Mouse (Mus musculus) left cerebral cortex, adult 18-20 months (tissue): ENCODE measurements around the gene Trmt112. TPM values are rescaled to one million over a fixed set of nuclear protein-coding genes. Genes with fewer than 3 reads are reported as not detected.

Experiments
- DNase-seq, 2 experiments: peaks; one replicate each; pipeline ENCODE4 v3.0.0; 2021 to 2022; ENCODE audit warnings: low spot score in 2 of 2, mixed read lengths in 1 of 2
- total RNA-seq, 2 experiments: library from RNA; stranded (reverse); gene quantifications; 2 replicates each; pipeline ENCODE4 v1.2.3; 2021

Gene Trmt112
- total RNA-seq, 2 experiments from 2014 or later, result 46.2 to 46.4 TPM

DNA sequence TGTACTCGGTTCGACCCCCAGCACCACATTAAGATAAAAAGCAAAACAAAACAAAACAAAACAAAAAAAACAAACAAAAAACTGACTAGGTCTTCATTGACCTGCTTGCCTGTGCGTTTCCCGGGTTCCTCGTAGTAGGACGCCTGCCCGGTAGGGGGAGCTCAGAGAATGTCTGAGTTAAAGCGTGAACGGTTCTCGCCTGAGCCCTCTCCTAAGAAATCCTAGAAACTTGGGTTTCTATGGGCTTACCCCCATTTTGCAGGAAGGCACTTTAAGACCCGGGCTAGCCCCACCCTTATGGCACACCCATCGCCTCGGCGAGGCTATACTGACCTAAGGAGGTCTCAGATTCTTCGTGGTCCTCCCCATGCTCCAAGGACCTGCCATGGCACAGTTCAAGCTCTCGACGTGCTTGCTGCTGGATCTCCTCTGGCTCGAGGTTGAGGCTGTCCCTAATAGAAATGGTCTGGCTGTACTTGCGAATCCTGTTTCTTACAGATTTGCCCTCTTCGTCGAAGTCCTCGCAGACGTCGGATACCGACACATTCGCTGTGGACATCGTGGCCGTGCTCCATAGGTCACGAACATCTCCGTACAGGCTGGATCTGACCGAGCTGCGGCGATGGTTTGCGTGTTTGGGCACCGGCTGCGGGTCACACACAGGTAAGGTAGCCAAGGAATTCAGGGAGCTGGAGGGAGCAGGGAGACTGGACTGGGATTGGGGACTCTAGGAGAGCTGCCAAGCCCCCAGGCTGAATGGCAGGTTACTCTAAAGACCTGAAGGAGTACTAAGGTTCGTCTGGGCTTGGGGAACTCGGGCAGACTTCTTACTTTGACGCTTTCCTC is 15.2 kb downstream of the Trmt112 start:
- DNase-seq, result peak; percentile 89 to 92

DNA sequence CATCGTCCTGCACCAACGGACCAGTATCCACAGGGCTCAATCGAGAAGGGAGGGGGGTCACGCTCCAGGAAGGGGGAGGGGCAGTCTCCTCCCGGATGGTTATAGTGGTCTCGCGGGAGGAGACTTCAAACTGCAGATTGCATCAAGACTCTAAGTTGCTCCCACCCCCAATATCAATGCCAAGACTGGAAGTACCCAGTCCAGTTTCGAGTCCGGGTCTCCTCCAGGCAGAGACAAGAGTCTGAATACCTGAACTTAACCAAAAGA is 15.7 kb downstream of the Trmt112 start, which contains the start of gene Catsperz:
Catsperz (minus strand) TSS at position 74 of the 267 bp plus-strand sequence.
- no peak for DNase-seq

DNA sequence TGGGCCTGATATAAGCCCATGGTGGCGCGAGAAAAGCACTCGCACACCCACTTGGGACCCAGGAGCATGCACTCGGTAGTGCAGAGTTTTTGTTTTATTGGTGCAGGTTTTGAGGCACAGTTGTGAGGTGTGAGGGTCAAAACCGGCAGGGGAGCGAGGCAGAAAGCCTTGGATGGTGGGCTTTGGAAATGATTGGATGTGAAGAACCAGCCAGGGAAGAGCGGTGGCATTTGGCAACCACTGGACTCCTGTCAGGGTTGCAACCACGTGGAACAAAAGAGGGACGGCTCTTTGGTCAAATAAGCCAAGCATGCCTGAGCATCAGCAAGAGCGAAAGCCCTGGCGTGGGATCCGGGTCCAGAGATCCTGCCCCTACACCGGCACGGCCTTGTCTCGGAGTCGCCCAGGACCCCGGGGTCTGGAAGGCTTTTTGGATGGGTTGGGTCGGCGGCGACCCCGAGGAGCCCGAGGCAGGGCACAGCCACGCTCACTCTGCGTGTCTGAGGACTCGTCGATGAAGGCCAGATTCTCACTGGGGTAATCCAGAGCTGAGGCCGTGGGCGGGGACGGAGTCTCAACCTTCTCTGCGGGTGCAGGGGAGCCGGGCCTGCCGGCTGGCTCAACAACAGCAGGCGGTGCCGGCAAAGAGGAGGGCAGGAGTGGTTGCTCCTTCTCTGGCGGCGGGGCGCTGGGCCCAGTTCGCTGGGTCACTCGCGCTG is 16.3 kb downstream of the Trmt112 start:
- no peak for DNase-seq

DNA sequence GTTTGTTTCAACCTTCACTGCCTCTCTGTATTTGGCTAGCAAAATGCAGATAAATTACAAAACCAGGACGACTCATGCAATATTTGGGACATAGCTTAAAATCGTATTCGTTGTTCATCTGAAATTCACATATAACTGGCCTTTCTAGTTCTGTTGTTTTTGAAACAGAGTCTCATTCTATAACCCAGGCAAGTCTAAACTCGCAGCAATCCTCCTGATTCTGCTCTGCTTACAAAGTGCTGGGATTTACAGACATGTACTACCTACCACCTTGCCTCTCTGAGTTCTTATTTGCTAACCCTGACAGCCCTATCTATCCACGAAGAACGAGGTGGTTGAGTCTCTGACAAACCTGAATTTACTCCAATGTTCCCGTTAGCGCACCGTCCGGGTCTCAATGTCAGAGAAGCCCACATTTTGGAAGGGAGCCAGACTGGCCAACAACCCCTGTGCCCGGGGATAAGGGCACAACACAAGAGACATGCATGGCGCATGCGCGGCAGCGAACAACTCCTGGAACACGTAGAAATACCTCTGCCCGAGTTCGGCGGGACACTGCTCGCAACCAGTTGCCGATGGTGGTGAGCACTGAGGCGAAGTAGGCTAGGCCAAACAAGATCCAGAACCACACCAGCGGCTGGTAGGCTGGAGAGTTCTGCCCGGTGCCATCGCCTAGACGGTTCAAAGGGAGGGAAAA is 17.2 kb downstream of the Trmt112 start:
- DNase-seq, result no peak

- DNase-seq, result no peak
Observed at GRCm38 (mm10) chr19:6928080-6928479, 18.6 kb downstream of the Trmt112 start.

DNA sequence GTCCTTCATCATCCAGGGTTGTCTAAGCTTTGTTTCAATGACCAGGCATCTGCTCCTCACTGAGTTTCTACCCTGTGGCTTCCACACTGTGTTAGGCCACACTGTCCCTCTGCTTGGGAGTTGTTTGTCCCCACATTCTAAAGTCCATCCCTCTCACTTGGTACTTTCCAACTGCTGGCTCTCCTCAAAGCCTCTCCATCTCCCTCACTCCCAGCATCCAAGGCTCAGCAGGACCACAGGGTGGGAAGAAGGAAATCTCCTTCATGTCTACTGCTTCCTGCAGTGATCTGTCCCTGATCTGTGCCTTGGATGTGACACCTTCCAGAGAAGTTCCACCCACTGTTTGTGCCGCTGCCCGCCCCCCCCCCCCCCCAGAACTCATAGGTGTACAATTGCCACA is 21.5 kb downstream of the Trmt112 start:
- no peak for DNase-seq

DNA sequence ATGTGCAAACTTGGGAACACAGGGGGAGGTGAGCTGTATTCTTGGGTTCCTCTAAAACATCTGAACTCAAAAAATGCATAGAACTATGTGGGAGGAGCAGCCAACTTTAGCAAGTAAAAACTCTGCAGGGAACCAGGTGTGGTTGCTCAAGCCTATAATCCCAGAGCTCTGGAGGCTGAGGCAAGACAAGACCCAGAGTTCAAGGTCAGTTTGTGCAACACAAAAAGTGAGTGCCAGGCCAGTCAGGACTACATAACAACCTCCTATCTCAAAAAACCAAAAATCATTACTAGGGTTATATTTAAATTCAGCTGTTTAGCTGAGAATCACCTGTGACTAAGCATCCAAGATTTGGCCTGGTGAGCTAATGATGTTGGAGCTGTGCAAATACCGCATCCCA is 22.5 kb downstream of the Trmt112 start:
- DNase-seq, result no peak

GRCm38 (mm10) chr19:6933102-6933435 is 23.6 kb downstream of the Trmt112 start:
- DNase-seq, result no peak

GRCm38 (mm10) chr19:6933436-6934194 is 24.1 kb downstream of the Trmt112 start:
- peak; percentile 58 to 75 for DNase-seq

- no peak for DNase-seq
Observed at GRCm38 (mm10) chr19:6934195-6934977, 24.9 kb downstream of the Trmt112 start, which contains the start of gene Kcnk4. Gene Kcnk4, minus strand, starts transcription at chr19:6934515.

DNA sequence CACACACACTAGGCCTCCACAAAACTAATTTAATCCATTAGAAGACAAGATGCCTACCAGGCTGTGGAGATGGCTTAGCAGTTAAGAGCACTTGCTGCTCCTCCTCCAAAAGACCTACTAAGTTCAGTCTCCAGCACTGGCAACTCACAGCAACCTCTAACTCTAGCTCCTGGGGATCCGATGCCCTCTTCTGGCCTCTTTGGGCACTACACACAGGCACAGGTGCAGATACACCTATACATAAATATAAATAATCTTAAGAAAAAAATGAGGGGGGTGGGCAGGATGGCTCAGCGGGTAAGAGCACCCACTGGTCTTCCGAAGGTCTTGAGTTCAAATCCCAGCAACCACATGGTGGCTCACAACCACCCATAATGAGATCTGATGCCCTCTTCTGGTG is 26.8 kb downstream of the Trmt112 start:
- DNase-seq, result no peak

- DNase-seq, result no peak
Observed at GRCm38 (mm10) chr19:6937541-6938465, 28.3 kb downstream of the Trmt112 start.

- no peak for DNase-seq
Observed at GRCm38 (mm10) chr19:6939106-6940002, 29.9 kb downstream of the Trmt112 start.

- DNase-seq, result no peak
Observed at GRCm38 (mm10) chr19:6940396-6941351, 31.2 kb downstream of the Trmt112 start.

- DNase-seq, result peak; percentile 93 to 94
Observed at GRCm38 (mm10) chr19:6941372-6942248, 32.1 kb downstream of the Trmt112 start, which contains the start of gene Bad. Gene Bad, plus strand, starts transcription at chr19:6941861.

GRCm38 (mm10) chr19:6942249-6942691 is 32.8 kb downstream of the Trmt112 start, which contains the start of gene Gpr137:
Gene Gpr137, minus strand, starts transcription at chr19:6942480.
- peak; percentile 88 to 93 for DNase-seq
